Mouse (Mus musculus) stomach, embryonic 16.5 days (tissue): ENCODE data around the gene Arhgdia. TPM values are rescaled to one million over a fixed set of nuclear protein-coding genes. Genes with fewer than 3 reads are reported as not detected.

Source experiments
- ATAC-seq: fragments of 200-750 bp; cut with Nextera tagmentation; 2 replicates; pipeline ENCODE4 v1.8.0; 2017; ENCODE audit warnings: moderate number of reproducible peaks, moderate TSS enrichment; ENCODE audit not compliant: insufficient read depth, low FRiP score
- H3K27ac ChIP-seq: fragments of 300-500 bp; sonication (generic); 2 replicates; pipeline ENCODE4 v1.5.1; 2014; ENCODE audit warnings: low read length
- H3K27me3 ChIP-seq: fragments of 300-500 bp; sonication (generic); 2 replicates; pipeline ENCODE4 v1.6.1; 2014; ENCODE audit warnings: low read length, control low read depth, mixed read lengths; ENCODE audit not compliant: control insufficient read depth, insufficient read depth
- H3K36me3 ChIP-seq: fragments of 300-500 bp; sonication (generic); 2 replicates; pipeline ENCODE4 v1.6.1; 2014; ENCODE audit warnings: low read length; ENCODE audit not compliant: control insufficient read depth, insufficient read depth
- H3K4me1 ChIP-seq: fragments of 300-500 bp; sonication (generic); 2 replicates; pipeline ENCODE4 v1.6.1; 2014; ENCODE audit warnings: low read length, control low read depth, mixed read lengths; ENCODE audit not compliant: control insufficient read depth, insufficient read depth
- H3K4me2 ChIP-seq: fragments of 300-500 bp; sonication (generic); 2 replicates; pipeline ENCODE4 v1.6.1; 2014; ENCODE audit warnings: low read depth, low read length, mixed read lengths
- H3K4me3 ChIP-seq: fragments of 300-500 bp; sonication (generic); replicated peaks from 2 replicates; pipeline ENCODE4 v1.5.1; 2014; ENCODE audit warnings: mild to moderate bottlenecking, low read length
- H3K9ac ChIP-seq: fragments of 300-500 bp; sonication (generic); 2 replicates; pipeline ENCODE4 v1.6.1; 2014; ENCODE audit warnings: low read length
- H3K9me3 ChIP-seq: fragments of 300-500 bp; sonication (generic); replicated peaks from 2 replicates; pipeline ENCODE4 v1.6.1; 2016; ENCODE audit warnings: low read length, control low read depth; ENCODE audit not compliant: control insufficient read depth
- WGBS: fragments of 180-500 bp; shearing (Covaris S2); extraction: QIAGEN DNeasy Blood & Tissue Kit; methylation state at CpG from one replicate; pipeline ENCODE4 v1.1.7; 2014; 5-methylcytosine and 5-hydroxymethylcytosine counted together
- polyA plus RNA-seq: library from polyadenylated mRNA; unstranded; fragments of >200 nt; fragmentation: Nextera tagmentation; extraction: Ambion mirVana; gene quantifications from 2 replicates; pipeline ENCODE4 v1.2.1, GENCODE M21; 2015

The Arhgdia gene
- polyA plus RNA-seq, 1 experiment from 2014 or later: 543 TPM

GRCm38 (mm10) chr11:120550810-120551440 is 30.5 kb downstream of the Arhgdia start, which contains the start of gene Ppp1r27:
Gene Ppp1r27, minus strand, starts transcription at chr11:120551132.
- H3K4me2 ChIP-seq: peak within 1 kb of the TSS; percentile 96

GRCm38 (mm10) chr11:120549986-120550809 is 31.2 kb downstream of the Arhgdia start:
- WGBS: 62% methylated on average over 11 of the region's 11 CpGs
- Histone ChIP-seq H3K9ac (peak overlapping the region; percentile 99), H3K4me2 (peak overlapping the region; percentile 96), H3K27ac (peak overlapping the region; percentile 98), H3K27me3 (no peaks in the 10 kb centered on the region), H3K4me3 (peak overlapping the region; percentile 96), H3K36me3 (no peaks in the 10 kb centered on the region), H3K9me3 (no peaks in the 10 kb centered on the region), H3K4me1 (peaks cover 18% of the 10 kb centered on the region)
- ATAC-seq: no peak

More at GRCm38 (mm10) chr11:120550810-120551440, 30.5 kb downstream of the Arhgdia start, which contains the start of gene Ppp1r27:
- no peak for ATAC-seq
- no peaks in the 10 kb centered on the region for H3K9me3 ChIP-seq
- H3K4me1 ChIP-seq: peaks cover 18% of the 10 kb centered on the region
- no peaks in the 10 kb centered on the region for H3K27me3 ChIP-seq
- no peaks in the 10 kb centered on the region for H3K36me3 ChIP-seq
- no peak within 1 kb of the TSS for H3K27ac ChIP-seq
- H3K4me3 ChIP-seq: peak within 1 kb of the TSS; percentile 96
- peak within 1 kb of the TSS; percentile 99 for H3K9ac ChIP-seq
- 92% methylated on average over 28 of the region's 28 CpGs for WGBS

DNA sequence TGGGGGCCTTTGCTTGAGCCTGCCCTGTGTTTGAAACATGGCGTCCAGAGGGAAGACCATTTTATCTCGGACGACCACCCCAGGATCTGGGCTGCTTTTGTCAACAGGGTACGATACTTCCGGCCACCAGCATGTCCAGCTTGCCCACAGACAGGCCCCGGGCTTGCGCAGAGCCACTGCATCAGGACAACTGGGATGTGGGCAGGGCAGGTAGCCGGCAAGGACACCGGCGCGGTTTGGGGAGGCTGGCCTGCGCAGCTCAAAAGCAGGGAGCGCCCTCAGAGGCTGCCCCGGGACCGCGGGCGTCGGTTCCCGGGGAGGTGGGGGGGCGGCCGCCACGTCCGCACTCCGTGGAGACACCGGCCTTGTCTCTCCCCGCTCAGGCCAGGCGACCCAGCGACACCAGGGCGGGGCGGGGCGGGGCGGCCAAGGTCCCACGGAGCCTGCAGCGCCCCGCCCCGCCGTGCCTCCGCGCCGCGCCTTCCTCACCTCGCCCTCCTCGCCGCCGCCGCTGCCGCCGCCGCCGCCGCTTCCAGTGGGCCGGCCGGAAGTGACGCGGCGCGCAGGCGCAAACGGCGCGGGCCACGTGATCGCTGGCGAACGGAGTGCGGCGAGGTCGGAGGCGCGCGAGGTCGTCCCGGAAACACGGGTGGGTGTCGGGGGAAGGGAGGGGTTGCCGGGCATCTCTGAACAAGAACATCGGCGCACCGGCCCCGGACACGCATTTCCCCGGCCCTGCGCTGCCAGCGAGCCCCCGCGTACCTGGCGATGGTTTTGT is 32.1 kb downstream of the Arhgdia start, which contains the start of gene Mcrip1:
Mcrip1 (minus strand) TSS at position 560 of the 778 bp plus-strand sequence.
- Histone ChIP-seq H3K9ac (peak within 1 kb of the TSS; percentile 99), H3K4me1 (peaks cover 18% of the 10 kb centered on the region), H3K36me3 (no peaks in the 10 kb centered on the region), H3K4me3 (peak within 1 kb of the TSS; percentile 96), H3K4me2 (peak within 1 kb of the TSS; percentile 96), H3K27ac (peak within 1 kb of the TSS; percentile 98), H3K9me3 (no peaks in the 10 kb centered on the region), H3K27me3 (no peaks in the 10 kb centered on the region)
- peak; percentile 89 for ATAC-seq
- WGBS: under 1% methylated on average over 87 of the region's 87 CpGs

DNA sequence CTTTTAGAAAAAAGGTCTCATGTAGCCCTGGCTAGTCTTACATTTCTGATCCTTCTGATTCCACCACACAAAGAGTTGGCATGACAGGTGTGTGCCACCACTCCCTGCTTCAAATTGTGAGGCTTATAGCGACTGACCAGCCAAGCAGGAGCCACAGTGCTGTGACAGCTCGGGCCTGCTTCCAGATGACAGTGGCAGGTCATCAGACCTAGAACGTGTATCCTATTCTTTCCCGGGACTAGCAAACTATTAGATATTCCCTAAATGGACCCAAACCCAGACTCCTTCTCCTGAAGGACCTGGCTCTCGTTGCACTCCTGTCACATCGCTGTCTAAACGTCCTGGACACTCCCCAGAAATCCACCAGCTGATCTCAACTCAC is 32.6 kb downstream of the Arhgdia start:
- H3K9ac ChIP-seq: peak overlapping the region; percentile 99
- peak overlapping the region; percentile 96 for H3K4me2 ChIP-seq
- no peaks in the 10 kb centered on the region; the same call in 1 of the 2 replicates for H3K36me3 ChIP-seq
- peaks cover 18% of the 10 kb centered on the region for H3K4me1 ChIP-seq
- H3K27me3 ChIP-seq: no peaks in the 10 kb centered on the region
- no peak for ATAC-seq
- H3K27ac ChIP-seq: peak overlapping the region; percentile 98
- WGBS: 15% methylated on average over 7 of the region's 7 CpGs
- H3K4me3 ChIP-seq: peak overlapping the region; percentile 96
- no peaks in the 10 kb centered on the region for H3K9me3 ChIP-seq

DNA sequence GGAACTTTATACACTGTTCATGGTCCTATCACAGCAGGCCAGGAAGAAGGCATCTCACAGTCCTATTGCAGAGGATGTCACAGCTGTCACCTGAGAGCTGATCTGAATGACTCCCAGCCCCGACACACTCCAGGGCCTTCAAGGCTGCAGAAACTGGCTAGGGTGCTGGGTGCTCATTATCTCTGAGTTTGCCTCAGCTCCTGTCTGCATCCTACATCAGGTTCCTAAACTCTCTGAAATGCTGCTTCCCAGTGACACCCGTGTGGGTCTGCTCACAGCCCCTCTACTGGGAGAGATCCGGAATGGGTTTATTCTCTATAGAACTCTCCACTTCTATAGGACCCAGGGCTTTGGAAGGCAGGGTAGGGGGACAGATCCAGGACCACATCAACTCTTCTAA is 33.2 kb downstream of the Arhgdia start:
- ATAC-seq: no peak
- H3K9me3 ChIP-seq: no peaks in the 10 kb centered on the region
- peak overlapping the region; percentile 96 for H3K4me3 ChIP-seq
- WGBS: 82% methylated on average over 3 of the region's 3 CpGs
- no peaks in the 10 kb centered on the region for H3K27me3 ChIP-seq
- H3K9ac ChIP-seq: peak overlapping the region; percentile 99
- H3K36me3 ChIP-seq: no peaks in the 10 kb centered on the region; the same call in 1 of the 2 replicates
- H3K4me2 ChIP-seq: peak overlapping the region; percentile 96
- peaks cover 18% of the 10 kb centered on the region for H3K4me1 ChIP-seq
- H3K27ac ChIP-seq: peak overlapping the region; percentile 98

DNA sequence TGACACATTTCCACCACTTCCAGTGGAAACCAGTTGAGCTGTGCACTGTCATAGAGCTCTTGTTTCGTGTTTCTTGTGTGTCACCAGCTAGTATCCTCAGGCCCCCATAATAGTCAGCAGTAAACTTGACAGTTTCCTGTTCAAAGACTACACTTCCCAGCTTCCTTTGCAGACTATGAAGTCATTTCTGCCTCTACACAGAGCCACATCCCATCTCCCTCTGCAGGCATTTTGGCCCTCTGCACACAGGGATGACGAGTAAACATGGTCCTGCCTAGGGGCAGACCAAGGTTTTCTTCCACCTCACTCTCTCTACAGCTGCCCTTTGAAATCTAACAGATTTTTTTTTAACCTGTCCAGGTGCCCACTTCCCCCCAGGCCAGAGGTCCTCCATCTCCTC is 34.0 kb downstream of the Arhgdia start:
- Histone ChIP-seq H3K4me3 (no peak overlapping the region), H3K9me3 (no peaks in the 10 kb centered on the region), H3K27ac (no peak overlapping the region), H3K36me3 (no peaks in the 10 kb centered on the region; the same call in 1 of the 2 replicates), H3K4me2 (no peak overlapping the region), H3K4me1 (peaks cover 18% of the 10 kb centered on the region), H3K27me3 (no peaks in the 10 kb centered on the region), H3K9ac (0 out of 2 replicates have a peak overlapping the region, but pooled peaks have one; percentile 11)
- ATAC-seq: no peak
- 48% methylated on average over 2 of the region's 2 CpGs for WGBS

GRCm38 (mm10) chr11:120545964-120546363 is 35.5 kb downstream of the Arhgdia start:
- Histone ChIP-seq H3K4me2 (no peak overlapping the region), H3K9ac (no peak overlapping the region), H3K4me3 (no peak overlapping the region), H3K9me3 (no peaks in the 10 kb centered on the region), H3K4me1 (peaks cover 18% of the 10 kb centered on the region), H3K36me3 (no peaks in the 10 kb centered on the region; the same call in 1 of the 2 replicates), H3K27ac (no peak overlapping the region), H3K27me3 (no peaks in the 10 kb centered on the region)
- no peak for ATAC-seq
- 96% methylated on average over 3 of the region's 3 CpGs for WGBS

GRCm38 (mm10) chr11:120542376-120542775 is 39.0 kb downstream of the Arhgdia start:
- Histone ChIP-seq H3K4me1 (peaks cover 28% of the 10 kb centered on the region), H3K9ac (no peak overlapping the region), H3K27ac (no peak overlapping the region), H3K4me3 (no peak overlapping the region), H3K9me3 (no peaks in the 10 kb centered on the region), H3K27me3 (no peaks in the 10 kb centered on the region), H3K36me3 (no peaks in the 10 kb centered on the region; the same call in 1 of the 2 replicates), H3K4me2 (no peak overlapping the region)
- ATAC-seq: no peak
- 79% methylated on average over 6 of the region's 6 CpGs for WGBS
